Mouse (Mus musculus) Patski (cell line): Measurements from ENCODE around the gene Cul9. TPM values are rescaled to one million over a fixed set of nuclear protein-coding genes. Genes with fewer than 3 reads are reported as not detected.
"Not testable (repeated sequence)": the region's sequence is repeated elsewhere in the genome, so short reads cannot be mapped to it uniquely, and the experiment has no call there.

Experiments
- ATAC-seq: fragments of 100-300 bp; one replicate; pipeline ENCODE4 v1.8.0; 2021
- CTCF ChIA-PET: fragments of 350-600 bp; sonication (Branson Sonifier 250); formaldehyde crosslinking; loops from one replicate; lab custom pipeline; 2022; ENCODE audit warnings: inconsistent platforms; lab: Charles Lee
- POLR2A ChIA-PET: fragments of 350-600 bp; sonication (Branson Sonifier 250); formaldehyde crosslinking; loops from one replicate; lab custom pipeline; 2022; ENCODE audit warnings: antibody characterized with exemption, inconsistent platforms; lab: Charles Lee
- DNase-seq: peaks from one replicate; pipeline ENCODE4 v3.0.0-alpha.2; 2011; ENCODE audit warnings: low read depth, low spot score
- H3K27me3 ChIP-seq: fragments of 371-371 bp; one replicate; pipeline ENCODE4 v1.5.1; 2021
- CTCF ChIP-seq: fragments of 100-300 bp; IDR thresholded peaks from one replicate; pipeline ENCODE4 v1.5.1; 2021
- in situ Hi-C: fragments of 300-500 bp; cut with MboI; formaldehyde crosslinking; loops from 3 replicates; pipeline ENCODE4 v1.11.1; 2018; ENCODE audit warnings: low pct_unique_long_range_greater_than_20kb, mixed read lengths
- polyA plus RNA-seq: library from polyadenylated mRNA; unstranded; gene quantifications from one replicate; pipeline ENCODE4 v1.2.3, GENCODE M21; 2021

The Cul9 gene
- polyA plus RNA-seq, 1 experiment from 2014 or later = 34.3 TPM

DNA sequence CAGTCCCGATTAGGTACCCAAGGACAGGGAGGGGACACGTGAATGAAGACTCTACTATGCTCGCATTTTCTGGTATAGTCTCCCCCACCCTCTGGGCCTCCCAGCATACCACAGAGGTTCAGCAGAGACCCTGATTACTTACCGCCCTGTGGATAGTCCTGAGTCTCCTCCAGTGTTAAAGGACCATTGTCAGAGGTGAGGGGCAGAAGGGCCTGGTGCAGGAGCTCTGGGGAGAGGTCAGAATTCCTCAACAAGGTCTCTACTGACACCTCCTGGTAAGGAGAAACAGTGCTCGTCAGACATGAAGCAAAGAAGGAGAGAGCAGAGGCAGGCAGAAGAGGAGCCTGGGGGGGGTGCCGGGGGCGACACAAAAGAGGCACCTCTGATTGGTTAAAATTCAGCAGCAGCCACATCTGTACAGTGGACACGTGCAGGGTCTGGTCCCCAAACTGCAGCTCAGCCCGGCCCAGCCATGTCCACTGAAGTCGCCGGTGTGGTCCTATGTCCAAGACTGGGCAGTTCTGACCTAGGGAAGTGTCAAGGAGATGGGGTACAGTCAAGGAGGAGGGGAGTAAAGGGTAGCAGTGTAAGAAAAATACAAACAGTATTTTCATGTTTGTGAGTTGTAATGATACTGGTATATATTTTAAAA, 35.0 kb downstream of the Cul9 start:
- no peak for TF ChIP-seq CTCF
- ATAC-seq = no peak
- no peaks in the 10 kb centered on the region for H3K27me3 ChIP-seq
- ChIA-PET POLR2A (no interaction called here), CTCF (no interaction called here)
- DNase-seq = no peak
- in situ Hi-C loops = no loop called here

DNA sequence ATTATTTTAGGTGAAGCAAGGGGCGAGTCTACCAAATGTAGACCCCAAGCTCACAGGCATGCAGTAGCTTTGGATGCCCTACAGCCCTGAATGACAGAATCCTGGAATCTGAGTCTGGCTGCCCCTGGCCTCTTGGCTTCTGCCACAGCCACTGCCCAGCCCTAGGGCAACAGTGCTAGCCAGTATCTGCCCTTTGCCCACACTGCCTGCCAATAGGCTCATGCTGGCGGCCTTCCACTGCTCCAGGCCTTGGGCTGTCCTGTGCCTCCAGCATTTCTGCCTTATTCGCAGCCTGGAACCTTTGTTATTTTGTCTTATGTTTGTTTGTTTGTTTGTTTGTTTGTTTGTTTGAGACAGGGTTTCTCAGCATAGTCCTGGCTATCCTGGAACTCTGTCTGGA, 40.6 kb downstream of the Cul9 start:
- no peak for ATAC-seq
- no peak for DNase-seq
- CTCF ChIA-PET = no interaction called here
- in situ Hi-C loops = no loop called here
- TF ChIP-seq CTCF = no peak
- H3K27me3 ChIP-seq = no peaks in the 10 kb centered on the region
- POLR2A ChIA-PET = no interaction called here

DNA sequence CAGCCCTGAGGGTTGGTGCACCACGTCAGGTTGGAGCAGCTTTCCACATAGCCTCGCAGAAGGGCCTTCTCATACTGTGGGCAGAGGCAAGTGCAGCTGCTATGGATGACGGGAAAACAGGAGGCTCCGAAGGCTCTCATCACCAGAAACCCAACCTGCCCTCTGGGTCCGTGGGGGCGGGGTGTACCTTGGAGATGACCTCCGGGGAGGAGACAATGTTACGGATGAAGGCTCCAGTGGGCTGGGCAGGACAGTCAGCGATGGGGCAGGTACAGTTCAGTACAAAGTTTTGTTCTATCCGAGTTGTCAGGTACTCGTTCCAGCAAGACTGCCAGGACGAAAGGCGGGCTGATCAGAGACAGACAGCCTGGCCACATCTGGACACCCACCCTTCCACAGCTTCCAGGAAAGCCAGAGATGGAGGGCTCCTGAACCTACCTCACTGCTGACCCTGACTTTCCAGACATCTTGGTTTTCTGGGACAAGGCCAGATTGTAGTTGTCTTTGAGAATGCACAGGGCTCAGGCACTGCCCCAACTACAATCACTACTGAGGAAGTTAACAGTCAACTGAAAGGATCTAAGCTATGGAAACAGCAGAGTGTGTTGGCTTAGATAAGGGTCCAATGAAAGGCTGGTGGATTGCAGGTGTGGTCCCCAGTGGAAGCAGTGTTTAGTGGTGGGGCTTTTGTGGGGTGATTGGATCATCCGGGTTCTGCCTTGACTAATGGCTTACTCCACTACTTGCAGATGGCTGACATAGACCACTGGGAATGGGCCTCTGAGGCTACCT, 42.1 kb downstream of the Cul9 start:
- CTCF ChIA-PET = no interaction called here

DNA sequence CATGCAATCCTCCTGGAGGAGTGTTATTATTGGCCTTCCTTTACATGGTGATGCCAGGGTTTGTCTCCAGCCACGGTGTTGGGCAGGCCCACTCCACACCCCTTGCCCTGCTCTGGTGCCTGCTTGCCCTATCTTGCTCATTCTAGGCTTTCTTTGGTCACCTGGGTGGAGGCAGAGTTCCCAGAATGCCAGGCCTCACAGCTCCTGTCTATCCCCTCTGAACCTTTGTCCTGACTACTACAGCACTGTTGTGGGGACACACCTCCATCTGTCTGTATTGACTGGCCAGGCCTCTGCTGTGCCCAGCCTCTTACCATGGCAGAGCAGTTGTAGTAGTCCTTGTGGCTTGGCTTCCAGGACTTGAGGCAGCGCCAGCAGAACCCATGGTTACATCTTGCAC, 43.4 kb downstream of the Cul9 start:
- in situ Hi-C loops = no loop called here
- DNase-seq (no peak), ATAC-seq (no peak)
- no peaks in the 10 kb centered on the region for H3K27me3 ChIP-seq
- POLR2A ChIA-PET = no interaction called here
- TF ChIP-seq CTCF = no peak
- CTCF ChIA-PET = no interaction called here

More for the DNA sequence above, 42.1 kb downstream of the Cul9 start:
- ATAC-seq (no peak), DNase-seq (no peak)
- TF ChIP-seq CTCF = no peak
- no peaks in the 10 kb centered on the region for H3K27me3 ChIP-seq
- in situ Hi-C loops = no loop called here
- POLR2A ChIA-PET = no interaction called here

DNA sequence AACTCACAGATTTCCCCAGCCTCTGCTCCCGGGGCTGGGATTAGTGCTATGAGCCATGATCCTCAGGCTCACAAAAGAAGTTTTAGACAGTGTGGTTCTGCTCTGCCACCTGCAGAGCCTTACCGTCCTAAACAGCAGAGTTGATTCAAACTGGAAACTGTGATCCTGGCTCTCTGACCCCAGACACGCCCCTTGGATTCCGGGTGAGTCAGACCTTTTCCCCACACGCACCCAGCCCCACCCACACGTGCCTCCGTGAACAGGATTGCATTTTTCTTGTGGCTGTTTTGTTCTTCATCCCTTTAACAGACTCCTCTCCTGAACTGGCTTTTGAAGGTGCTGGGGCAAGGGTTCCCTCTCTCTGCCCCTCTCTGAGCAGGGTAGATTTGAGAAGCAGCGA, 48.2 kb downstream of the Cul9 start:
- ChIA-PET CTCF (no interaction called here), POLR2A (no interaction called here)
- ATAC-seq = no peak
- TF ChIP-seq CTCF = no peak
- DNase-seq = no peak
- in situ Hi-C loops = no loop called here
- H3K27me3 ChIP-seq = no peaks in the 10 kb centered on the region

DNA sequence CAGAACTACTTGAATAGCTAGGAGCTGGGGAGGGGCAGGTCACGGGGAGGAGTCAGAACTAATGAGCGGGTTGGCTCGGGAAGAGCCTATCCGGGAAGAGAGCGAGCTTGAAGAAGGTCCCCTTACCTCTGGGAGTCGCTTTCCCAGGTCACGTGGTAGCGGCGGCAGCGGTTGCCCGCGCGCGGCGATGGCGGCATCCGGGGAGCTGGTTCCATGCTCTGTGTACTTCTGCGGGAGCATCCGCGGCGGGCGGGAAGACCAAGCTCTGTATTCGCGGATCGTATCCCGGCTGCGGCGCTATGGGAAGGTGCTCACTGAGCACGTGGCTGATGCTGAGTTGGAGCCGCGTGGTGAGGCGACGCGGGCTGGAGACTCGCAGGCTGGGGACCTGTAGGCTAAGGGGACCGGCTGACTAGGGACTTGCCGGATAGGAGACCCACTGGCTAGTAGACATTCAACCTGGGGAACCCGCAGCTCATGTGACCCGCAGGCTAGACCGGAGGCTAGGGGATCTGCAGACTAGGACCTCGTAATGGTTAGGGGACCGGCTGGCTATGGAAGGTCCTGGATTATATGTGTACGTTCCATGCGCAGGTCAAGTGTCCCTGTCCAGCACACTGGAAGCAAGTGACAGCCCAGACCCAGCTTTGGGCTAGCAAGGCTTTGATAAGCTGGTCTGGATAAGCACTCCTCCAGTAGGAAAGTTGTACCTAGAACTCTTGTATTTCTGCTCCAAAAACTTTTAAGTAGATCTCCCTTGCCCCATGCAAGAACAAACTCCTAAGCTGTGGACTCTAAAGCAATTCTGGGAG, 49.4 kb downstream of the Cul9 start, which contains the start of gene Dnph1:
TSS of gene Dnph1 (plus strand) at position 89 of the 812 bp plus-strand sequence.
- POLR2A ChIA-PET = no interaction called here
- CTCF ChIA-PET = interaction anchor here (0.9 kb wide), 1 partner anchor 10 kb away, joined by 3 read pairs; no protein-coding TSS in a partner anchor
- DNase-seq (no peak), ATAC-seq (peak; percentile 79)
- TF ChIP-seq CTCF = no peak
- no peaks in the 10 kb centered on the region for H3K27me3 ChIP-seq
- in situ Hi-C loops = no loop called here

DNA sequence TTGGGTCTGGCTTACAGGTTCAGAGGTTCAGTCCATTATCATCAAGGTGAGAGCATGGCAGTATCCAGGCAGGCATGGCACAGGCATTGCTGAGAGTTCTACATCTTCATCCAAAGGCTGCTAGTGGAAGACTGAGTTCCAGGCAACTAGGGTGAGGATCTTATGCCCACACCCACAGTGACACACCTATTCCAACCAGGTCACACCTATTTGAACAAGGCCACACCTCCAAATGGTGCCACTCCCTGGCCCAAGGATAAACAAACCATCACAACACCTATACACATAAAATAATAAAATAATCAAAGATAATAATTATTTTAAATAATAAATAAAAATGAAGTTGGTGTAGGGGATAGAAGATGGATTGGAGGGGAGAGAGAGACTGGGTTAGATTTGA, 50.1 kb downstream of the Cul9 start:
- POLR2A ChIA-PET, in situ Hi-C loops, H3K27me3 ChIP-seq, ATAC-seq, DNase-seq: not testable (repeated sequence)
- CTCF ChIA-PET = interaction anchor here (0.9 kb wide), 1 partner anchor 11 kb away, joined by 3 read pairs; no protein-coding TSS in a partner anchor

DNA sequence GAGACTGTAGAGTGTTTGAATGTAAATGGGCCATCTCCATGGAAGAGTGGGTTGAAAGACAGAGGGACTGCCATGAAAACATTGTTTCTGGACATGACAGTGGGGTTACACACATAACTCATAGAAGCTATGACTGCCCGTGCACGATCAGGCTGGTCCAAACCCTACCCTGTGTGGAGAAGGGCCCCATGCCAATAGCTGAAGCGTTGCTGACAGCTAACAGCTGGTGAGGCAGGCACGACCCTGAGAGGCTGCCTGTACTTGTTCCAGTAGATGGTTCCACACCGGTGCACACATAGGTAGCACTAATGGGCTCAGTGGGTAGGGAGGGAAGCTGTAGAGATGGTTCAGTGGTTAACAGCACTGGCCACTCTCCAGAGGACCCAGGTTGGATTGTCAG, 50.7 kb downstream of the Cul9 start:
- ATAC-seq (no peak), DNase-seq (no peak)
- ChIA-PET POLR2A (no interaction called here), CTCF (no interaction called here)
- TF ChIP-seq CTCF = no peak
- H3K27me3 ChIP-seq = peaks cover 2% of the 10 kb centered on the region
- in situ Hi-C loops = no loop called here

DNA sequence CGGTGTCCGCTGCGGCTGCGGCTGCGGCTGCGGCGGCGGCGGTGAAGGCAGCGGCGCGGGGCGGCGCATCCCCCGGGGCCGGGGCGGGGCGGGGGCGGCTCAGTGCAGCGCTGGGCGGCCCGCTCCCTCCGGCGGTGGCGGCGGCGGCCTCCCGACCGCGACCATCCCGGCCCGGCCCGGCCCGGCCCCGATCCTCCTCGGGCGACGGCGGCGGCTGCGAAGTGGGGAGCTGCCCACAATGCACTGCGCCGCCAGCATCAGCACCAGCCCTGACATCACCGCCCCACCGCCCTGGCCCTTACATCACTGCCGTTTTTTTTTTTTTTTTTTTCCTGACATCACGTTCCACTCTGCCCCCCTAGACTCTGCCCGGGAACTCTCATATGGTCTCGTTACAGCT, 58.8 kb downstream of the Cul9 start, which contains the start of gene Ttbk1:
TSS of gene Ttbk1 (minus strand) at position 245 of the 400 bp plus-strand sequence.
- ATAC-seq (no peak), DNase-seq (no peak)
- in situ Hi-C loops = no loop called here
- ChIA-PET POLR2A (no interaction called here), CTCF (no interaction called here)
- peaks cover 51% of the 10 kb centered on the region for H3K27me3 ChIP-seq
- no peak for TF ChIP-seq CTCF

DNA sequence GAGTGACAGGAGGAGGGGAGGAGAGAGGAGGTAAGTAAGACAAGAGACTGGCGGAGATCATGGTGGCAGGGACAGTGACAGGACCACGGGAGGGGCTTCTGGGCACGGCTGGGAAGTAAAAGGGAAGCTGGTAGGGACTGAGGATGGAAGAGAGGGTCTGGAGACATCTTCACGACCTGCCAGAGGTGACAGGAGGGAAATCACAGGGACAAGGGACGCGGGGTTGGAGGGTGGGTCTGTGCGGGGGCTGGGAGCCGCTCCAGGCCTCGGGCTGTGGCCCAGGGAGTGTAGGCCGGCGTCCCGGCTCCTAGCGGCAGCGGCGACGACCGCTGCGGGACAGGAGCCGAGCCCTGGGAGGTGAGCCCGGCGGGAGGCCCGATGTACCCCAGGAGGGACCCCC, 59.2 kb downstream of the Cul9 start:
- DNase-seq (no peak), ATAC-seq (no peak)
- CTCF ChIA-PET = no interaction called here
- POLR2A ChIA-PET = no interaction called here
- peaks cover 53% of the 10 kb centered on the region for H3K27me3 ChIP-seq
- no peak for TF ChIP-seq CTCF
- in situ Hi-C loops = no loop called here
